ENCODE assay signal across 19 mouse cellular contexts in genomic region chr2:173120117-173120516, GRCm38 (mm10). TPM values are rescaled to one million over a fixed set of nuclear protein-coding genes. Genes with fewer than 3 reads are reported as not detected.
DNase-seq lines count a peak whose midpoint lies in the region; ATAC-seq lines count a peak whose summit lies in the region.
"Not testable (repeated sequence)": the region's sequence is repeated elsewhere in the genome, so short reads cannot be mapped to it uniquely, and the experiment has no call there.
"Had no signal": no experiment of that assay in that cellular context is flagged by ENCODE, and none has a peak within 500 bp of the region (broad histone marks: within the 10 kb centered on the region; RNA-seq: fewer than 3 reads in every experiment).

No protein-coding gene starts in this region.

- peaks cover 19% of the 10 kb centered on the region for H3K4me1 ChIP-seq in liver, embryonic 12.5 days
- H3K4me1 ChIP-seq in liver, embryonic 16.5 days (ENCODE audit: control insufficient read depth, low read depth, low read length) = peaks cover 12% of the 10 kb centered on the region

- H3K4me2 ChIP-seq in liver, embryonic 12.5 days = peak overlapping the region; percentile 46
- H3K4me2 ChIP-seq in liver, embryonic 16.5 days (ENCODE audit: low read depth, low read length) = peak overlapping the region; percentile 22; the same call in 1 of the 2 replicates

- H3K27me3 ChIP-seq in liver, embryonic 12.5 days (replicated peaks) = peaks cover 26% of the 10 kb centered on the region
- H3K27me3 ChIP-seq in liver, embryonic 16.5 days (ENCODE audit: control insufficient read depth, insufficient read depth, low read depth, low read length) = not testable (repeated sequence)

- WGBS in liver, embryonic 12.5 days (ENCODE audit: insufficient replicate concordance) = 47% methylated on average over 4 of the region's 4 CpGs
- WGBS in liver, embryonic 16.5 days (ENCODE audit: insufficient replicate concordance) = 47% methylated on average over 4 of the region's 4 CpGs

- not testable (repeated sequence) for H3K9me3 ChIP-seq in liver, embryonic 12.5 days (replicated peaks); liver, embryonic 16.5 days (replicated peaks; ENCODE audit: control insufficient read depth, low read length)

- ATAC-seq in erythroid progenitor cell, adult 5-6 weeks (replicated peaks; ENCODE audit: low FRiP score, poor library complexity, severe bottlenecking) = peak; percentile 92
- ATAC-seq in liver, embryonic 12.5 days = peak; percentile 90
- peak; percentile 92 for ATAC-seq in liver, embryonic 16.5 days (ENCODE audit: low read depth)

- H3K9ac ChIP-seq in liver, embryonic 12.5 days = 0 out of 2 replicates have a peak overlapping the region, but pooled peaks have one; percentile 44
- peak overlapping the region; percentile 6; the same call in 1 of the 2 replicates for H3K9ac ChIP-seq in liver, embryonic 16.5 days (ENCODE audit: low read depth, low read length)

- not testable (repeated sequence) for H3K36me3 ChIP-seq in liver, embryonic 12.5 days; liver, embryonic 16.5 days (ENCODE audit: control insufficient read depth, insufficient read depth)

- peak; percentile 76 for DNase-seq in R1 (ENCODE audit: low read depth, low spot score)
- peak; percentile 29 for DNase-seq in c-Kit-positive CD71-positive TER-119-negative erythroid progenitor cells, embryonic 14.5 days (ENCODE audit: low read depth)
- peak; percentile 28 for DNase-seq in spleen, adult 12 weeks (ENCODE audit: low spot score)
- peak; percentile 68 to 73 for DNase-seq in spleen, postnatal 4 days (ENCODE audit: low spot score in 2 of 2)

- not testable (repeated sequence) for H3K4me3 ChIP-seq in liver, embryonic 12.5 days
- H3K4me3 ChIP-seq in liver, embryonic 16.5 days (ENCODE audit: low read depth, low read length) = peak overlapping the region; percentile 14; the same call in 1 of the 2 replicates

- H3K27ac ChIP-seq in liver, embryonic 12.5 days = peak overlapping the region; percentile 82
- peak overlapping the region; percentile 71 for H3K27ac ChIP-seq in liver, embryonic 16.5 days (ENCODE audit: low read length)

RNA-seq across cellular contexts. Expression of gene Ctcfl, which starts 0.8 kb away (rescaled TPM):
- total RNA-seq in erythroid progenitor cell, adult 5-6 weeks (2015; ENCODE audit: low replicate concordance) = not detected in 2 replicates
- total RNA-seq in erythroid progenitor cell, adult 5-6 weeks (2017; ENCODE audit: low replicate concordance) = not detected in 2 replicates
- polyA plus RNA-seq in liver, embryonic 12.5 days (2016; fragmentation: Nextera tagmentation; extraction: Ambion mirVana) = 0.04 and 0.06 TPM in 2 replicates
- 0.05 and 0.06 TPM in 2 replicates for polyA plus RNA-seq in liver, embryonic 16.5 days (2015; fragmentation: Nextera tagmentation; extraction: Ambion mirVana)
- total RNA-seq: adrenal gland, adult 18-20 months; G1E; gastrocnemius, postnatal 25 days; granulocyte monocyte progenitor cell, adult 5-6 weeks had no signal
- polyA plus RNA-seq: CD4-positive, CD25-positive, alpha-beta regulatory T cell, adult 4 months; cortical plate, adult 2 months; forebrain, embryonic 14.5 days; G1E had no signal

RNA-seq across cellular contexts. Expression of gene Pck1, which starts 32.7 kb away (rescaled TPM):
- 2.9 TPM in 1 of 2 replicates, not detected in the other for total RNA-seq in erythroid progenitor cell, adult 5-6 weeks (2015; ENCODE audit: low replicate concordance)
- total RNA-seq in erythroid progenitor cell, adult 5-6 weeks (2017; ENCODE audit: low replicate concordance) = 0.26 and 1.9 TPM in 2 replicates
- polyA plus RNA-seq in liver, embryonic 12.5 days (2016; fragmentation: Nextera tagmentation; extraction: Ambion mirVana) = 0.07 and 0.20 TPM in 2 replicates
- polyA plus RNA-seq in liver, embryonic 16.5 days (2015; fragmentation: Nextera tagmentation; extraction: Ambion mirVana) = 0.80 and 0.93 TPM in 2 replicates
- total RNA-seq: granulocyte monocyte progenitor cell, adult 5-6 weeks had no signal
- polyA plus RNA-seq: activated CD4-positive, CD25-positive, alpha-beta regulatory T cell, adult 4 months; CD4-positive, CD25-positive, alpha-beta regulatory T cell, adult 4 months; embryonic facial prominence, embryonic 12.5 days; forebrain, embryonic 10.5 days; forebrain, embryonic 14.5 days; G1E; hindbrain, embryonic 10.5 days; hindbrain, embryonic 14.5 days had no signal
